Mouse (Mus musculus) kidney, adult 2 months (tissue): ENCODE data around the gene Arid3b.

Experiments used
- CTCF ChIP-seq: fragments of 200-500 bp; conservative IDR thresholded peaks from 2 replicates; pipeline ENCODE4 v1.5.1; 2011; ENCODE audit warnings: low read depth, mild to moderate bottlenecking, control low read depth, low read length, moderate library complexity, mixed read lengths; ENCODE audit not compliant: insufficient read depth, insufficient read length
- POLR2A ChIP-seq: fragments of 200-500 bp; IDR thresholded peaks from one replicate; pipeline ENCODE4 v1.6.1; 2011; ENCODE audit warnings: low read depth, low read length, control low read depth

DNA sequence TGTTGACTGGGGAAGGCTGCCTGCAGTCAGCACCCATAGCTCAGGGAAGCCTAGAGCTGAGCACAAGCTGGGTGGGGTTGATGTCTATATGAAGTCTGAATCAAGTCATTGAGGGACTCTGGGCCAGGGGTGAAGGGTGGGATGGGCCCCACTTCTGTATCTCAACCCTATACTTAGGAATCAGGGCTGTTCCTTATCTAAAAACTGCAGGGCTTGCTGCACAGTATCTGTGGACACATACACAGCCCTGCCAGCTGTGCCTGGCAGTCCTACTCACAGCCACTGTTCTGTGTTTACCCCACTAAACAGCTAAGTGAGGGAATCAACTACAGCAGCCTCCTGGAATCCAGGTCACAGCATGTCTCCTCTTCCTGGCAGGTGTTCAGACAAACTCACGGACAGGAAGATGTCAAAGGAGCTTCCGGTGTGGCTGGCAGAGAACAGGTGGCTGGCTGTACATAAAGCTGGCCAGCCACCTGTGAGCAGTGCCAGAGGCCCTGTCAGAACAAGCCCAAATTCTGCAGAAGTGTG, 67.0 kb downstream of the Arid3b start:
- TF ChIP-seq POLR2A, result no peak
- TF ChIP-seq CTCF, result no peak
